Mouse (Mus musculus) limb, embryonic 11.5 days (tissue): ENCODE measurements around the gene Kat6b. TPM values are rescaled to one million over a fixed set of nuclear protein-coding genes. Genes with fewer than 3 reads are reported as not detected.
A peak's percentile ranks its signal among the peaks of the same experiment; 100 is the strongest.

Experiments used
- ATAC-seq: fragments of 200-750 bp; cut with Nextera tagmentation; 2 replicates; pipeline ENCODE4 v1.8.0; 2017; ENCODE audit warnings: low read depth; ENCODE audit not compliant: insufficient number of reproducible peaks, low FRiP score, low TSS enrichment
- DNase-seq: peaks from one replicate; pipeline ENCODE4 v3.0.0-alpha.2; 2015; ENCODE audit warnings: low spot score
- H3K27ac ChIP-seq: fragments of 300-500 bp; sonication (generic); replicated peaks from 2 replicates; pipeline ENCODE4 v1.5.1; 2014; ENCODE audit warnings: low read depth, mild to moderate bottlenecking, low read length
- H3K27me3 ChIP-seq: fragments of 300-500 bp; sonication (generic); 2 replicates; pipeline ENCODE4 v1.6.1; 2014; ENCODE audit warnings: mild to moderate bottlenecking, low read length, mixed read lengths; ENCODE audit not compliant: control insufficient read depth, insufficient read depth
- H3K36me3 ChIP-seq: fragments of 300-500 bp; sonication (generic); 2 replicates; pipeline ENCODE4 v1.6.1; 2014; ENCODE audit warnings: mild to moderate bottlenecking, low read length, moderate library complexity, mixed read lengths; ENCODE audit not compliant: control insufficient read depth, insufficient read depth
- H3K4me1 ChIP-seq: fragments of 300-500 bp; sonication (generic); 2 replicates; pipeline ENCODE4 v1.6.1; 2014; ENCODE audit warnings: low read length, mixed read lengths; ENCODE audit not compliant: control insufficient read depth, insufficient read depth
- H3K4me2 ChIP-seq: fragments of 300-500 bp; sonication (generic); 2 replicates; pipeline ENCODE4 v1.6.1; 2014; ENCODE audit warnings: low read depth, mild to moderate bottlenecking, moderate library complexity; ENCODE audit not compliant: severe bottlenecking
- H3K4me3 ChIP-seq: fragments of 300-500 bp; sonication (generic); 2 replicates; pipeline ENCODE4 v1.5.1; 2014; ENCODE audit warnings: low read depth, low read length
- H3K9ac ChIP-seq: fragments of 300-500 bp; sonication (generic); 2 replicates; pipeline ENCODE4 v1.6.1; 2014; ENCODE audit warnings: mild to moderate bottlenecking, low read length
- H3K9me3 ChIP-seq: fragments of 300-500 bp; sonication (generic); 2 replicates; pipeline ENCODE4 v1.6.1; 2016; ENCODE audit warnings: low read length; ENCODE audit not compliant: control insufficient read depth
- WGBS: fragments of 180-500 bp; shearing (Covaris S2); extraction: QIAGEN DNeasy Blood & Tissue Kit; methylation state at CpG from one replicate; pipeline ENCODE4 v1.1.7; 2014; 5-methylcytosine and 5-hydroxymethylcytosine counted together
- polyA plus RNA-seq: library from polyadenylated mRNA; unstranded; fragments of >200 nt; fragmentation: Nextera tagmentation; extraction: Ambion mirVana; gene quantifications from 2 replicates; pipeline ENCODE4 v1.2.1, GENCODE M21; 2014

Gene Kat6b
- polyA plus RNA-seq, 1 experiment from 2014 or later, result 22.8 TPM

DNA sequence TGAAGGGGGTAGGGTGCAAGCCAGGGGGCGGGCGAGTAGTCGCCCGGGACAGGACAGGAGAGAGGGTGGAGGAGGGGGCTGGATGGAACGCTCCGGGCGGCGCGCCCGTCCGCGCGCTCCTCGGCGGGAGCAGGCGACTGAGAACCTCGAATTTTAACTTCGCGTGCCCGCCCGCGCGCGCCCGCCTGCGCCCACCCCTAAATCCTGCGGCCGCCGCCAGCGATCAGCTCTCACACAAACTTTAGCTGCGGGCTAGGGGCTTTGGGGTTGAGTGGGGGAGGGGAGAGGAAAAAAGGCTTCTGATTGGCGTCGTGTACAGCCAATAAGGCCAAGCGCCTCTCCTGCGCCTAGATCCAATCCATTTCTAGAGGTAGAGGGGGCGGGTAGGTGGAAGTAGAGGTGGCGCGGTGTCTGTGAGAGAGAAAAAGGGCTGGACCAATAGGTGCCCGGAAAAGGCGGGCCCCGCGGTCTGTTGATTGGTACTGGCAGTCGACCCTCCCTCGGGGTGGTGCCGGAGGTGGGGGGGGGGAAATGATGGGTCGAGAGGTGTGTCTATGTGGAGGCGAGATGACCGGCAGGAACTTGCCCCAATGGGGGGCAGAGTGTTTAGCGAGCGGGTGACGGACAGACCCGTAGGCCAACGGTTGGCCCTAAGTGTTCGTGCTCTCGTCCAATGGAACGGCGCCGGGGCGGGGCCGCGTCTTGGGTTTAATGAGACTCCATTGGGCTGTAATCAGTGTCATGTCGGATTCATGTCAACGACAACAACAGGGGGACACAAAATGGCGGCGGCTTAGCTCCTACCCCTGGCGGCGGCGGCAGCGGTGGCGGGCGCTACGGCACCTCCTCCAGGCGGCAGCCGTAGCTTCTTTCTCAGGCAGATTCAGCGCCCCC is 19.2 kb downstream of the Kat6b start:
- under 1% methylated on average over 75 of the region's 75 CpGs for WGBS
- Histone ChIP-seq H3K9me3 (no peaks in the 10 kb centered on the region), H3K4me1 (peaks cover 16% of the 10 kb centered on the region; the same call in 1 of the 2 replicates)

DNA sequence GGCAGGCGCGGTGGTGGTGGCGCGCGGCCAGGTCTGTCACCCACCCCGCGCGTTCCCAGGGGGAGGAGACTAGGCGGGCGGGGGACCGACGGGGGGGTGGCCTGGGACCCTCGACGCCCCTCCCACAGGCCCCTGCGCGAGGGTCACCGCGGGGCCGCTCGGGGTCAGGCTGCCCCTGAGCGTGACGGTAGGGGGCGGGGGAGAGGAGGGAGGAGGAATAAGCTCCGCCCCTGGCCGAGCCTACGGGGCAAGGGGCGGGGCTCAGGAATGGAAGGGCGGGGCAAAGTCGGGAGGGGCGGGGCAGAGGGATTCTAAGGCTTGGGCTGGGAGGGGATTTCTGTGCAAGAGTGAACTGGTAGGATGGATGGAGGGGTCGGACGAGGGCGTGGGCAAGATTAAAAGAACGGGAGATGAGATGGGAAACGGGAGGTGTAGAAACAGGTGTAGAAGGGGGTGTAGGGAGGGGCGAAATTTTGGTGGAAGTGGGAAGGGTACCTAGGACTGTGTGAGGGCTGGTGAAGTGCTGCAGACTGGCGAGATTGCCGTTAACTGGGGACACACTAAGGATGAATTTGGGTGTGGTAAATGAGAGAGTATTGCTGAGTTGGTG is 19.9 kb downstream of the Kat6b start:
- Histone ChIP-seq H3K27me3 (no peaks in the 10 kb centered on the region), H3K4me2 (peak overlapping the region; percentile 35; the same call in 1 of the 2 replicates), H3K4me3 (peak overlapping the region; percentile 69), H3K27ac (peak overlapping the region; percentile 86), H3K4me1 (peaks cover 16% of the 10 kb centered on the region; the same call in 1 of the 2 replicates), H3K36me3 (no peaks in the 10 kb centered on the region), H3K9ac (peak overlapping the region; percentile 73), H3K9me3 (no peaks in the 10 kb centered on the region)
- peak; percentile 93 for DNase-seq
- ATAC-seq, result peak; percentile 21; the same call in 1 of the 2 replicates
- WGBS, result under 1% methylated on average over 35 of the region's 38 CpGs

More for the DNA sequence above, 19.2 kb downstream of the Kat6b start:
- ATAC-seq, result peak; percentile 96
- H3K36me3 ChIP-seq, result no peaks in the 10 kb centered on the region
- H3K4me3 ChIP-seq, result peak overlapping the region; percentile 69
- DNase-seq, result peak; percentile 99
- H3K27ac ChIP-seq, result peak overlapping the region; percentile 98
- H3K9ac ChIP-seq, result peak overlapping the region; percentile 97
- peak overlapping the region; percentile 72 for H3K4me2 ChIP-seq
- H3K27me3 ChIP-seq, result no peaks in the 10 kb centered on the region

DNA sequence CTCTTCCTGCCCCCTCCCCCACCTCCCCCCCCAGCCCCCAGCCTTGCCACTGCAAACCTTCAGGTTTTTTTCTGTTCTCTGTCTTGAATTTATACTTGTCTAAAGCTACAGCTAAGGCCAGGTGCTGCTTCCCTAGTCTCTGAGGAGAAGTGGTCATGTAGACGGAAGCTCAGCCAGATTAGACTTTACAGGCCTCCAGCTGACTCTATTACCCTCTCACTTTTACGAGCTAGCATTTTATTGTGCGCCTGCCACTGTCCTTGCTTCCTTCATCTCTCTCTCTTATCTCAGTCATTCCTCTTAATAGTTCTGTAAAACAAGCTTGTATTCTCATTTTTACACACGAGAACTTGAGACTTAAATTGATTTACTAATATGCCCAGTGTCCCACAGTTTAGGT is 23.8 kb downstream of the Kat6b start:
- no peak overlapping the region for H3K27ac ChIP-seq
- no peak overlapping the region for H3K4me3 ChIP-seq
- WGBS, result 26% methylated on average over 4 of the region's 4 CpGs
- H3K4me2 ChIP-seq, result no peak overlapping the region
- H3K36me3 ChIP-seq, result no peaks in the 10 kb centered on the region
- DNase-seq, result no peak
- H3K9me3 ChIP-seq, result no peaks in the 10 kb centered on the region
- no peak overlapping the region for H3K9ac ChIP-seq
- peaks cover 4% of the 10 kb centered on the region; the same call in 1 of the 2 replicates for H3K4me1 ChIP-seq
- no peak for ATAC-seq
- no peaks in the 10 kb centered on the region for H3K27me3 ChIP-seq

DNA sequence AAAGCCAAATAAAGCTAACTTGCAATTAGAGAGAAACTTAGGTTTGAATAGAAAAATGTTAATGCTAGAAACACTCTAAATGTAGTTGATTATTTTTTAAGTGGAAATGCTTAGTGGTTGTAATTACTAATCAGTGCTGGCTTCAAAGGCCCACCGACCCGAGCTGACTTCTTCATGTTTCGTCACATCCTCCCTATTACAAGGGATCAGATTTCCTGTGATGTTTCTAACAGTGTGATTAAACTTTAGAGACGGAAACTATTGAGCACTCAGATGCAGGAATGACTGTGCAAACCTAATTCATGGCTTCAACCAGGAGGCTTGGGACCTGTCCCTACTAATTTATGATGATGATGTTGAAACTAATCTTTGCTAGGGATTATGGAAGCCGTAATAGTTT is 25.8 kb downstream of the Kat6b start:
- DNase-seq (no peak), ATAC-seq (no peak)
- Histone ChIP-seq H3K4me2 (no peak overlapping the region), H3K4me3 (no peak overlapping the region), H3K27me3 (no peaks in the 10 kb centered on the region), H3K27ac (no peak overlapping the region), H3K9me3 (no peaks in the 10 kb centered on the region), H3K36me3 (no peaks in the 10 kb centered on the region), H3K9ac (no peak overlapping the region), H3K4me1 (no peaks in the 10 kb centered on the region)
- WGBS, result 42% methylated on average over 5 of the region's 5 CpGs

DNA sequence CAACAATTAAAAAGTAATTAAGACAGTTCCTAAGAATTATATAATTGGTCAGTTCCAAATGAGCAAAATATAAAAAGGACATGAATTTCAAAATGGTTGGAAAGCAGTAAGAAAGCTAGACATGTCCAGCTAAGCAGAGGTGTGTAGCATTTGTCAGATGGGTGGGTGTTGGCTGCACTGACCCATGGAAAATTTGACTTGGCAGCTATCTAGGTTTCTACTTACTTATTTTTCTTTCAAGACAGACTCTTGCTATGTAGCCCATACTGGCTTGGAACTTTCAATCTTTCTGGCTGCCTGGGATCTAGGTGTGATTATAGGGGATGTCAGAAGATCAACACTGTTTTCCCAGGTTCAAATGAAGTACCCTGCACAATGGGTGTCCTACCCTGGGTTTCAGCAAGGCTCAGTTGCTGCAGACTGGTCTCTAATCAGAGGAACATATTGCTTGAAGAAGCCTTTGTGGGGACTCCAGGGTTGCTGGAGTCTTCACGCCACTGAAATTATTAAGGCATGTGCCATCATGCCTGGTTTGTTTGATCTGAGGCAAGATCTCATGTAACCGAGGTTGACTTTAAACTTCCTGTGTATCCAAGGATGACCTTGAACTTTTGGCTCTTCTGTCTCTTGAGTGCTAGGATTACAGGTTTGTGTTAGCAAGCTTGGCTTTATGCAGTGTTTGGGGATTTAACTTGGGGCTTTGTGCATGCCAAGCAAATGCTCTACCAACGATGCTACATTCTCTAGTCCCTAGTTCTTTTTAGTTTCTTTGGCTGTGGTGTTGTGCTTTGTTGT is 28.1 kb downstream of the Kat6b start:
- DNase-seq (no peak), ATAC-seq (no peak)
- Histone ChIP-seq H3K9ac (no peak overlapping the region), H3K4me1 (no peaks in the 10 kb centered on the region), H3K4me2 (no peak overlapping the region), H3K4me3 (no peak overlapping the region), H3K27me3 (no peaks in the 10 kb centered on the region), H3K27ac (no peak overlapping the region), H3K36me3 (no peaks in the 10 kb centered on the region), H3K9me3 (no peaks in the 10 kb centered on the region)
- WGBS, result 72% methylated on average over 3 of the region's 3 CpGs

DNA sequence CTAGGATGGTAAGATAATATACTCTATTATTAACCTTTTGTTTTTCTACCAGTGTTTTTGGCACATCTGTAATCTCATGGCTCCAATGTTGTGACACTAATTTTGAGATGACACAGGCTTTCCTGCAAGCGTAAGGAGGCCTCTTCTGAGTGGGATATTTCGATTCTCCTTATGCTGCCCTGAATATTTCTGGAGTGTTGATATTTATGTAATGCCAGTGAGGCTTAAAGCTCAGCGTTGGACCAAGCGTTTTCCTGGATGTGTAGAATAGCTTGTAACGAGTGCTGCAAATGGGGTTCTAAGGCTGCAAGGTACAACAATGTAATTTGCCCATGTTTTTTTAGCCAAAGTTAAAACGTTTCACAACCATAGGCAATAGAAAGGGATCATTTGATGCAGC is 30.2 kb downstream of the Kat6b start:
- ATAC-seq, result no peak
- no peak for DNase-seq
- WGBS, result 91% methylated on average over 6 of the region's 6 CpGs

DNA sequence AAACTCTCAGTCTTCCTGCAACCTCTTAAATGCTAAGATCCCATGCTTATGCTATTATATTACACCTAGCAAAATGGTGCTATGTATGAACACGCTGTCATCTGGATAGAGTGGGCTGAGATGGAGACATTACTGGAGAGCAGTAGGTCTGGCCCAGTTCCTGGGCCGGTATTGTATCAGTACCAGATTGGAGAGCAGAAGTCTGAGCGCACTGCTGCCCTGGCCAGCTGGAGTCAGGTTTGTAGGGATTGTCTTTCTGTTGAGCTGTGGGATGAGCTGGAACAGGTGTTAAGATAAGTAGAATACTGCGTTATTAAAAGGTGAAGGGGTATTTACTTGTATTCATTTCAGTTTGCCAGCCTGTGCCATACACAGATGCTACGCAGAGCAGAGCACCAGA is 34.3 kb downstream of the Kat6b start:
- Histone ChIP-seq H3K9ac (no peak overlapping the region), H3K27ac (no peak overlapping the region), H3K4me2 (no peak overlapping the region), H3K9me3 (no peaks in the 10 kb centered on the region), H3K27me3 (no peaks in the 10 kb centered on the region), H3K4me1 (no peaks in the 10 kb centered on the region), H3K36me3 (peaks cover 6% of the 10 kb centered on the region; the same call in 1 of the 2 replicates), H3K4me3 (no peak overlapping the region)
- DNase-seq (no peak), ATAC-seq (no peak)
- 95% methylated on average over 5 of the region's 5 CpGs for WGBS

More for the DNA sequence above, 30.2 kb downstream of the Kat6b start:
- Histone ChIP-seq H3K4me1 (no peaks in the 10 kb centered on the region), H3K9ac (no peak overlapping the region), H3K27me3 (no peaks in the 10 kb centered on the region), H3K36me3 (0 out of 2 replicates have a peak, but pooled peaks cover 2% of the 10 kb centered on the region), H3K27ac (no peak overlapping the region), H3K4me3 (no peak overlapping the region), H3K9me3 (no peaks in the 10 kb centered on the region), H3K4me2 (no peak overlapping the region)

DNA sequence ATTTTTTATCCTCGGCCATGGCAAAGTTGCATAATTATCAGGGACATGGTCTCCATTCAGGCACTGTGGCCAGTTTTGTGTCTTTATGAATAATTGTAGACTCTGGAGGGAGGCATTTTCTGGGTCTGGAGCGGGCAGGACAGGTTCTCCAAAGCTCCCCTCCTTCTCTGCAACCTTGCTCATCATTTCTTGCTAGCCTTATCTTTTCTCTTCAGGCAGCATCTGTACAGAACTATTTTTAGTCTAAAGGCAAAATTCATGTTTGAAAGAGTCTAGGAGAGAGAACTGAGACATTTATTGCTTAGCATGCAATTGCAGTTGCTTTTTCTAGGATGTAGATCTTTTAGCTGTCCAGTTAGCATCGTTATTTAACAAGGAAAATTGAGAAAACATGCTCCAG is 38.1 kb downstream of the Kat6b start:
- Histone ChIP-seq H3K27ac (no peak overlapping the region), H3K4me3 (no peak overlapping the region), H3K27me3 (no peaks in the 10 kb centered on the region), H3K9ac (no peak overlapping the region), H3K36me3 (peaks cover 6% of the 10 kb centered on the region; the same call in 1 of the 2 replicates), H3K4me2 (no peak overlapping the region), H3K9me3 (no peaks in the 10 kb centered on the region), H3K4me1 (peaks cover 12% of the 10 kb centered on the region)
- 91% methylated on average over 3 of the region's 3 CpGs for WGBS
- DNase-seq (no peak), ATAC-seq (no peak)
